Mouse (Mus musculus): ENCODE measurements at regions not wholly inside any gene's neighbourhood (a gene's known extent, or its start where the extent isn't known, plus 50 kb on each side); places are given as distances from the start of the nearest gene placed in this dataset.

DNA sequence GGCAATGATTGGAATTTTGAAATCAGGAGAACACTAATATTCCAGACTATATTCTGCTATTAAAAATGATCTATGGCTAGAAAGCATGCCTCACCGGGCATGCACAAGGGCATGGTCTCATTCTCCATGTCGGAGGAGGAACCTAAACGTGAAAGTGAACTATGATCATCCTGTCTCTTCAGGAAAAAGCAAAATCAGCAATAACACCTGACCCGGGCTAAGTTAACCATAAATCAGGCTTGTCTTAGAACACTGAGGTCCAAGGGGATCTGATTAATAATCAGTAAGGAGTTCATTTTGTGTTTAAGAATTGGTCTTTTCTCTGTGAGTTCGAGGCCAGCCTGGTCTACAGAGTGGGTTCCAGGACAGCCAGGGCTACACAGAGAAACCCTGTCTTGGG, 119.7 kb upstream of the Jarid2 start:
- H3K27me3 ChIP-seq (ENCODE audit: control insufficient read depth, insufficient read depth, insufficient read length): no peaks in the 10 kb centered on the region
- no peak overlapping the region for H3K4me3 ChIP-seq (ENCODE audit: insufficient read depth, poor library complexity, severe bottlenecking)
- H3K36me3 ChIP-seq (ENCODE audit: control insufficient read depth, insufficient read depth): no peaks in the 10 kb centered on the region
- H3ac ChIP-seq (ENCODE audit: control insufficient read depth, insufficient read length, low read depth): no peak overlapping the region
- TF ChIP-seq MYOG (IDR thresholded peaks at IDR 0.05; ENCODE audit: control insufficient read depth, extremely low read depth, insufficient read length): no peak
- TF ChIP-seq USF1 (IDR thresholded peaks at IDR 0.05; ENCODE audit: low read depth): no peak
- TF ChIP-seq CEBPB (IDR thresholded peaks at IDR 0.05; ENCODE audit: low read depth): no peak
- no peaks in the 10 kb centered on the region for H3K79me2 ChIP-seq (ENCODE audit: control insufficient read depth, insufficient read depth)
- no peaks in the 10 kb centered on the region for H3K79me3 ChIP-seq (ENCODE audit: low read depth)

DNA sequence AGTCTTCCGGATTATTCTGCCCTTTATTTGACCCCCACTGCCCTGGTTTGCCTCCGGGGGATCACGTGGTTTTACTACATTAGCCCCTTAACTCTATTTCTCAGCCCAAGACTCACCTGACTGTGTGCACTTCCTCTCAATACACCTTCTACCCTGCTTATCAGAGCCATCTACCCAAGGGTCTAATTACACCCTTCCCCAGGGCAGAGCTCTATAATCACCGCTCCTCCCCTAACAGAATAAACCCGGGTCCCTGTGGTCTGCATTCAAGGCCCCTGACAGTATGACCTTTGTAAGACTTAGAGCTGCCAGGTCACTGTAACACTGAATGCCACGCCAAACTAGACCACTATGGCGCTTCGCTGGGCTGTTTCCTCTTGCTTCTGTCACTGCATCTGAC, 113.6 kb upstream of the Jarid2 start:
- H3K79me2 ChIP-seq (ENCODE audit: control insufficient read depth, insufficient read depth): no peaks in the 10 kb centered on the region
- TF ChIP-seq FOSL1 (IDR thresholded peaks at IDR 0.05; ENCODE audit: insufficient read depth, low read length, poor library complexity, severe bottlenecking) (no peak), MAX (IDR thresholded peaks at IDR 0.05) (no peak), MYOG (IDR thresholded peaks at IDR 0.05; ENCODE audit: control insufficient read depth, extremely low read depth, insufficient read length) (no peak), CTCF (IDR thresholded peaks at IDR 0.05; ENCODE audit: control insufficient read depth, insufficient read depth, insufficient read length) (no peak), USF1 (IDR thresholded peaks at IDR 0.05; ENCODE audit: low read depth) (no peak), MYOD1 (IDR thresholded peaks at IDR 0.05; ENCODE audit: control insufficient read depth, insufficient read length, low read depth) (no peak), CEBPB (IDR thresholded peaks at IDR 0.05; ENCODE audit: low read depth) (no peak)
- no peaks in the 10 kb centered on the region for H3K79me3 ChIP-seq (ENCODE audit: low read depth)
- H3K36me3 ChIP-seq (ENCODE audit: control insufficient read depth, insufficient read depth): no peaks in the 10 kb centered on the region
- no peaks in the 10 kb centered on the region for H3K27me3 ChIP-seq (ENCODE audit: control insufficient read depth, insufficient read depth, insufficient read length)
- no peak overlapping the region for H3ac ChIP-seq (ENCODE audit: control insufficient read depth, insufficient read length, low read depth)
- H3K4me3 ChIP-seq (ENCODE audit: insufficient read depth, poor library complexity, severe bottlenecking): no peak overlapping the region

DNA sequence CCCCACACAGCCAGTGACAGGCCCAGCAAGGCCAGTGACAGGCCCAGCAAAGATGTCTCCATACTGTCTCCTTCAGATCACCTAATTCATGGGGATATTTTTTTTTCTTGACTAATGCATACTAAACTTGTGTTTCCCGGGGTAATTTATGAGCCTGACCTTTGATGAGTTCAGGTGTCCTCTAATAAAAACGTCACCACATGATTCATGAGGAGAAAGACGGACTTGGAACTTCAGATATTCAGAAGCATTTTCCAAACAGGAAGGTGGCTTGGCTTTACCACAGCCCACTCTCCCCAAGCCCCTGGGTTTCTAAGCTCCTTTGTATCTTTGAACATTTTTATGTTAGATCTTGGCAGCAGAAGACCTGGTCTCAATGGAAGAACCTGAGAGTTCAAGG, 110.9 kb upstream of the Jarid2 start:
- Histone ChIP-seq H3K4me3 (ENCODE audit: insufficient read depth, poor library complexity, severe bottlenecking) (no peak overlapping the region), H3K36me3 (ENCODE audit: control insufficient read depth, insufficient read depth) (no peaks in the 10 kb centered on the region), H3K79me2 (ENCODE audit: control insufficient read depth, insufficient read depth) (no peaks in the 10 kb centered on the region), H3K79me3 (ENCODE audit: low read depth) (no peaks in the 10 kb centered on the region), H3K27me3 (ENCODE audit: control insufficient read depth, insufficient read depth, insufficient read length) (no peaks in the 10 kb centered on the region), H3ac (ENCODE audit: control insufficient read depth, insufficient read length, low read depth) (no peak overlapping the region)
- TF ChIP-seq FOSL1 (IDR thresholded peaks at IDR 0.05; ENCODE audit: insufficient read depth, low read length, poor library complexity, severe bottlenecking): no peak
- TF ChIP-seq MYOD1 (IDR thresholded peaks at IDR 0.05; ENCODE audit: control insufficient read depth, insufficient read length, low read depth): no peak
- TF ChIP-seq MYOG (IDR thresholded peaks at IDR 0.05; ENCODE audit: control insufficient read depth, extremely low read depth, insufficient read length): no peak
- no peak for TF ChIP-seq CEBPB (IDR thresholded peaks at IDR 0.05; ENCODE audit: low read depth)
- no peak for TF ChIP-seq MAX (IDR thresholded peaks at IDR 0.05)
- TF ChIP-seq USF1 (IDR thresholded peaks at IDR 0.05; ENCODE audit: low read depth): no peak
- TF ChIP-seq CTCF (IDR thresholded peaks at IDR 0.05; ENCODE audit: control insufficient read depth, insufficient read depth, insufficient read length): no peak

DNA sequence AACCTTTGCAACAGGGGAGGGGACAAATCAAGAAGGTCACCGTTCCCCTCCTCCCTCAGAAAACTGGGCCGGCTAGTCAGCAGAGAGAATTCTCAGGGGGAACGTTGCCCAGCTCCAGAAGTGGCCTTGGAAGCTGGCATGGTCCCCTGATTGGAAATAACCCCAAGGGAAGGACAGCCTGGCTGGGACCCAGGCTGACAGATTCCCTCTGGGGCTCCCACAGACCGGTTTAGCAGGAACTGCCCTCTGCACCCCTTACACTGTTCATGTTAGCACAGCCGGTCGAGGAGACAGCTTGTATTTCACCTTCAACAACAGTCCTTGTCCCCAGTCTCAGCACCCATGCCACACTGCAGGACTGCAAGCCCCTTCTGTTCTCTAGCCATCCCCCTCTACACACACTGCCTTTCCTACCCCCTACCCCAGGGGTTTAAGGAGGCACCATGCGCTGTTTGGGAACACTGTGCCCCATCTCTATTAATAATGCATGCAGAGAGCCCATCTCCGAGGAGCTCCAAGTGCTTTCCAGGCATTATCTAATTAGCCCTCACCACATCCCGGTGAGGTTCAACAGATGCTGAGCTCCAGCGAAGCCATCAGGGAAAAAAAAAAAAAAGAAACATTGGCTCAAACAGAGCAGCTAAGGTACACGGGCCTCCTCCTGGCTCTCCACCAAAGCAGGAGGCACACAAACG, 106.5 kb upstream of the Jarid2 start:
- H3K79me2 ChIP-seq (ENCODE audit: control insufficient read depth, insufficient read depth): no peaks in the 10 kb centered on the region
- no peak overlapping the region for H3ac ChIP-seq (ENCODE audit: control insufficient read depth, insufficient read length, low read depth)
- no peak overlapping the region for H3K4me3 ChIP-seq (ENCODE audit: insufficient read depth, poor library complexity, severe bottlenecking)
- H3K79me3 ChIP-seq (ENCODE audit: low read depth): no peaks in the 10 kb centered on the region
- H3K36me3 ChIP-seq (ENCODE audit: control insufficient read depth, insufficient read depth): no peaks in the 10 kb centered on the region
- no peaks in the 10 kb centered on the region for H3K27me3 ChIP-seq (ENCODE audit: control insufficient read depth, insufficient read depth, insufficient read length)
- TF ChIP-seq FOSL1 (IDR thresholded peaks at IDR 0.05; ENCODE audit: insufficient read depth, low read length, poor library complexity, severe bottlenecking) (no peak), CTCF (IDR thresholded peaks at IDR 0.05; ENCODE audit: control insufficient read depth, insufficient read depth, insufficient read length) (no peak), MYOG (IDR thresholded peaks at IDR 0.05; ENCODE audit: control insufficient read depth, extremely low read depth, insufficient read length) (no peak), CEBPB (IDR thresholded peaks at IDR 0.05; ENCODE audit: low read depth) (no peak), MYOD1 (IDR thresholded peaks at IDR 0.05; ENCODE audit: control insufficient read depth, insufficient read length, low read depth) (no peak), MAX (IDR thresholded peaks at IDR 0.05) (no peak), USF1 (IDR thresholded peaks at IDR 0.05; ENCODE audit: low read depth) (no peak)

DNA sequence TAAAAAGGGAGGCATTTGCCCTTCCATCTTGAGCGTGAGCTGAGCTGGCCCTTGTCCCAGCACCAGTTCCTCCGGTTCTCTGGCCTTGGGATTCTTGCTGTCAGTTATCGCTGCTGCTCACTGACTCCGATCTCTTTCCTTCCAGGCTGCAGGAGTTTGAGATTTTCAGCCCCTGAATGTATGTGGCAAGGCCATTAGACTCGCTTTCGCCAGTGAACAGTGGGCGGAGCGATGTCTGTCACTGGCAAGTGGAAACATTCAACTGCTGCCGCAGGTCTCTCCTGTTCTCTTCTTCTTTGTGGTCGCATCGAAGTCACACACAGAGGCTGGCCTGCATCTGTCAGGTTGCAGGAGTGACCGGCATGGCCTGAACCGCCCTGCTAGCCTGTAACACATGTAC, 104.6 kb upstream of the Jarid2 start:
- H3K27me3 ChIP-seq (ENCODE audit: control insufficient read depth, insufficient read depth, insufficient read length): no peaks in the 10 kb centered on the region
- no peaks in the 10 kb centered on the region for H3K36me3 ChIP-seq (ENCODE audit: control insufficient read depth, insufficient read depth)
- H3K79me2 ChIP-seq (ENCODE audit: control insufficient read depth, insufficient read depth): no peaks in the 10 kb centered on the region
- no peak for TF ChIP-seq MYOG (IDR thresholded peaks at IDR 0.05; ENCODE audit: control insufficient read depth, extremely low read depth, insufficient read length)
- TF ChIP-seq FOSL1 (IDR thresholded peaks at IDR 0.05; ENCODE audit: insufficient read depth, low read length, poor library complexity, severe bottlenecking): no peak
- H3ac ChIP-seq (ENCODE audit: control insufficient read depth, insufficient read length, low read depth): no peak overlapping the region
- no peak overlapping the region for H3K4me3 ChIP-seq (ENCODE audit: insufficient read depth, poor library complexity, severe bottlenecking)
- no peaks in the 10 kb centered on the region for H3K79me3 ChIP-seq (ENCODE audit: low read depth)

DNA sequence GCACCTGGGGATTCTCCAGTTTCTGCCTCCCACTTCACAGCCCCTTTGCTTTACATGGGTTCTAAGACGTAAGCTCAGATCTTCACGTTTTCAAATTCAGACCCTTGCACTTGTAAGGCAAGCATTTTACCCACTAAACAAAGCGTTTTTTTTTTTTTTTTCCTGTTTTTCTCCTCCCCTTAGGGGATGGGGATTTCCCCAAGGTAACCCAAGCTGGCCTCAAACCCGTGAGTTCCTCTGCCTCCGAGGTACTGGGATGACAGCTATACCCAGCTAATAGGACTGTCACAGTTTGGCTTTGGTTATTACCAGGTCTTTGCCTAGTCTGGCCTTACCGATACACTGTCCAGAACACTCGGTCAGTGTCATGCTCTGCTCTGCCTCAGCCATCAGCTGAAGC, 103.5 kb upstream of the Jarid2 start:
- Histone ChIP-seq H3K36me3 (ENCODE audit: control insufficient read depth, insufficient read depth) (no peaks in the 10 kb centered on the region), H3ac (ENCODE audit: control insufficient read depth, insufficient read length, low read depth) (no peak overlapping the region), H3K27me3 (ENCODE audit: control insufficient read depth, insufficient read depth, insufficient read length) (no peaks in the 10 kb centered on the region), H3K79me2 (ENCODE audit: control insufficient read depth, insufficient read depth) (no peaks in the 10 kb centered on the region), H3K79me3 (ENCODE audit: low read depth) (no peaks in the 10 kb centered on the region), H3K4me3 (ENCODE audit: insufficient read depth, poor library complexity, severe bottlenecking) (no peak overlapping the region)
- TF ChIP-seq MAX (IDR thresholded peaks at IDR 0.05) (no peak), CTCF (IDR thresholded peaks at IDR 0.05; ENCODE audit: control insufficient read depth, insufficient read depth, insufficient read length) (no peak), USF1 (IDR thresholded peaks at IDR 0.05; ENCODE audit: low read depth) (no peak), MYOD1 (IDR thresholded peaks at IDR 0.05; ENCODE audit: control insufficient read depth, insufficient read length, low read depth) (no peak), MYOG (IDR thresholded peaks at IDR 0.05; ENCODE audit: control insufficient read depth, extremely low read depth, insufficient read length) (no peak), FOSL1 (IDR thresholded peaks at IDR 0.05; ENCODE audit: insufficient read depth, low read length, poor library complexity, severe bottlenecking) (no peak)

All from C2C12 (cell line).